Mouse (Mus musculus) kidney, embryonic 15.5 days (tissue): Measurements from ENCODE around the gene Ssu2. TPM values are rescaled to one million over a fixed set of nuclear protein-coding genes. Genes with fewer than 3 reads are reported as not detected.

Experiments
- ATAC-seq: fragments of 200-750 bp; cut with Nextera tagmentation; replicated peaks from 2 replicates; pipeline ENCODE4 v1.8.0; 2017; ENCODE audit warnings: moderate TSS enrichment; ENCODE audit not compliant: low FRiP score
- H3K27ac ChIP-seq: fragments of 300-500 bp; sonication (generic); 2 replicates; pipeline ENCODE4 v1.5.1; 2015; ENCODE audit warnings: mild to moderate bottlenecking, inconsistent platforms
- H3K27me3 ChIP-seq: fragments of 300-500 bp; sonication (generic); 2 replicates; pipeline ENCODE4 v1.6.1; 2015; ENCODE audit warnings: inconsistent platforms
- H3K36me3 ChIP-seq: fragments of 300-500 bp; sonication (generic); 2 replicates; pipeline ENCODE4 v1.6.1; 2015; ENCODE audit warnings: inconsistent platforms
- H3K4me1 ChIP-seq: fragments of 300-500 bp; sonication (generic); 2 replicates; pipeline ENCODE4 v1.6.1; 2015; ENCODE audit warnings: inconsistent platforms
- H3K4me2 ChIP-seq: fragments of 300-500 bp; sonication (generic); 2 replicates; pipeline ENCODE4 v1.6.1; 2015; ENCODE audit warnings: moderate library complexity, mild to moderate bottlenecking, inconsistent platforms
- H3K4me3 ChIP-seq: fragments of 300-500 bp; sonication (generic); replicated peaks from 2 replicates; pipeline ENCODE4 v1.5.1; 2015; ENCODE audit warnings: mild to moderate bottlenecking, inconsistent platforms
- H3K9ac ChIP-seq: fragments of 300-500 bp; sonication (generic); 2 replicates; pipeline ENCODE4 v1.6.1; 2015; ENCODE audit warnings: mild to moderate bottlenecking, inconsistent platforms
- H3K9me3 ChIP-seq: fragments of 300-500 bp; sonication (generic); replicated peaks from 2 replicates; pipeline ENCODE4 v1.6.1; 2016; ENCODE audit warnings: inconsistent platforms
- WGBS: fragments of 180-500 bp; shearing (Covaris S2); methylation state at CpG from one replicate; pipeline ENCODE4 v1.1.7; 2015; ENCODE audit warnings: mixed read lengths; 5-methylcytosine and 5-hydroxymethylcytosine counted together
- polyA plus RNA-seq: library from polyadenylated mRNA; unstranded; fragments of >200 nt; fragmentation: Nextera tagmentation; extraction: Ambion mirVana; gene quantifications from 2 replicates; pipeline ENCODE4 v1.2.1, GENCODE M21; 2015

Gene Ssu2
- polyA plus RNA-seq, 1 experiment from 2014 or later, result 3.5 TPM

DNA sequence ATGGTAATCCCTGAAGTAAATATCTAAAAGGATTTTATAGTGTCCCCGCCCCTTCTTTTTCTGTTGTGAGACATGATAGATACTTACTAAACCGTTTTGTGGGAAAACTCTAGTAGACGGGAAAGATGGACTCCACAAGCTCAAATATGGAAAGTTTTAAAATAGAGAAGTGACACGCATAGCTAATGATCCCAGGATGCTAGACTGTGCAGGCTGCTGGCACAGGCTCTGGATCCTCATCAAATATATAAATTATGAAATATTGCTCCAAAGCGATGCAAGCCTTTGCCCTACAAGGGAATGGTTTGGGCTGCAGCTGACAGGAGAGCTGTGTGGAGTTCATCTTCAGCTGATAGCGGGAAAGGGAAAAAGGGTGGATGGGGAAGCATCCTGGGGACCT lies 50.2 kb downstream of the Ssu2 start:
- Histone ChIP-seq H3K4me3 (no peak overlapping the region), H3K27me3 (no peaks in the 10 kb centered on the region), H3K9ac (no peak overlapping the region), H3K4me2 (no peak overlapping the region), H3K4me1 (no peaks in the 10 kb centered on the region), H3K9me3 (no peaks in the 10 kb centered on the region), H3K36me3 (no peaks in the 10 kb centered on the region), H3K27ac (no peak overlapping the region)
- ATAC-seq, result no peak
- 76% methylated on average over 6 of the region's 6 CpGs for WGBS

DNA sequence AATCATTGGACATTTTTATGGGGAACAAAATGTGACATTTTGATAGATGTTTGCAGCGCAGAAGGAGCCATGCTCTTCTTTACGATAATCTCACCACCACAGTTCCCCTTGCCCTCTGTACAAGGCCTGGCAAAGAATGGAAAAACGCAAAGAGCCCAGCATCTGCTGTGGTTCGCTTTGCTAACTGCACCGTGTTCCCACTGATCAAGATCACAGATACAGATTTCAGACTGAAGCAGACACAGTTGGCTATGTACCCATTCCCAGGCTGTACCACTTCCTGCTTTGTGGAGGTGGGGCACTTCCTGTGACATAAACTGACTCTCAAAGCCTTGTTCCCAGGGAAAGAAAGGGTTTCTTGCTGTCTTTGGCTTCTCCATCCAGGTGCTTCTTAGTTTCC lies 53.9 kb downstream of the Ssu2 start:
- WGBS, result 63% methylated on average over 5 of the region's 5 CpGs
- Histone ChIP-seq H3K4me3 (no peak overlapping the region), H3K36me3 (no peaks in the 10 kb centered on the region), H3K27ac (no peak overlapping the region), H3K9ac (no peak overlapping the region), H3K27me3 (no peaks in the 10 kb centered on the region), H3K4me1 (no peaks in the 10 kb centered on the region), H3K9me3 (no peaks in the 10 kb centered on the region), H3K4me2 (no peak overlapping the region)
- ATAC-seq, result no peak

DNA sequence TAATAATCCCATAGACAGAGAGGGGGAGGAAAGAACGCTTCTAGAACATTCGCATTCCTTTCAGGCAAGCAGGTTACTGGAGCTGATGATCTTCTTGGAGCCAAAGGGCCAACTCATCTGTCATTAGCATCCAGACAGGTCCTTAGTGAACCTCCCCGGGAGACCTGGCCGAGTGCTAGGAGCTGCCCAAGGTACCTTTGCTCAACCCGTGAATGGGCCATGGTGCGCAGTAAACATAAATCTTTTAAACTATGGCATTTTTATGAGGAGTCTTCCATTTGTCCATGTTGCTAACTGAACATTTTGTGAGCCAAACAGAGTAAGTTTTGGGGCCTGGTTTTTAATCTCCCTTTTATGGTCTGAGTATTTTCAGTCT lies 56.6 kb downstream of the Ssu2 start:
- H3K4me1 ChIP-seq, result peaks cover 3% of the 10 kb centered on the region; the same call in 1 of the 2 replicates
- no peak overlapping the region for H3K4me2 ChIP-seq
- WGBS, result 43% methylated on average over 6 of the region's 6 CpGs
- ATAC-seq, result no peak
- no peak overlapping the region for H3K9ac ChIP-seq
- no peaks in the 10 kb centered on the region for H3K36me3 ChIP-seq
- H3K4me3 ChIP-seq, result no peak overlapping the region
- H3K27me3 ChIP-seq, result no peaks in the 10 kb centered on the region
- H3K9me3 ChIP-seq, result no peaks in the 10 kb centered on the region
- H3K27ac ChIP-seq, result no peak overlapping the region

DNA sequence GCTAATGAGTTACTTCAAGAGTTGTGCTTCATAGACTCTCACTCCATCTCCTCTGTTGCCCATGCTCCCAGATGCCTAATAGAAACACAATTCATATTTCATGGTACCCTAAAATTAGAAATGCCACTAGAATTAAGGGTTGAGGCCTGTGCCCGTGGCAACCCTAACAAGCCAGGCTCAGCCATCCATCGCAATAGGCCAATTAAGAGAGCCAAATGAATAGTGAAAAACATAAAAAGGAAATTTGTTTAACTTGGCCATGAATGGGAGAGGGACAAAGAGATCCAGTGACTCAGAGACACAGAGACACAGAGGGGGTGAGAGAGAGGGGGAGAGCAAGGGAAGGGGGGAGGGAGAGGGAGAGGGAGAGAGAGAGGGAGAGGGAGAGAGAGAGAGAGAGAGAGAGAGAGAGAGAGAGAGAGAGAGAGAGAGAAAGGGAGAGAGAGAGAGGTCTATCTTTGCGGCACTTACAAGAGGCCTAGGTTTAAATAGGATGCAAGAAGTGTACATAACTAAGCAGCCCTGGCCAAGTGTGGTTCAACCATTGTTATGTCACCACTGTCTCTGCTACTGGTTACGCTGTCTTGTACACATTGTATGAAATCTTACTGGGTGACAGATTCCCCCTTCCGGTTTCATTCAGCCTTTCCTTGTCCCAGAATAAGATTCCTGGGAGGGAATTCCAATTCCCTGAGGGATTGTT lies 57.2 kb downstream of the Ssu2 start:
- peaks cover 3% of the 10 kb centered on the region; the same call in 1 of the 2 replicates for H3K4me1 ChIP-seq
- H3K9me3 ChIP-seq, result no peaks in the 10 kb centered on the region
- H3K27ac ChIP-seq, result no peak overlapping the region
- ATAC-seq, result no peak
- H3K9ac ChIP-seq, result no peak overlapping the region
- H3K27me3 ChIP-seq, result no peaks in the 10 kb centered on the region
- no peaks in the 10 kb centered on the region for H3K36me3 ChIP-seq
- no peak overlapping the region for H3K4me2 ChIP-seq
- H3K4me3 ChIP-seq, result no peak overlapping the region
- 88% methylated on average over 5 of the region's 5 CpGs for WGBS

DNA sequence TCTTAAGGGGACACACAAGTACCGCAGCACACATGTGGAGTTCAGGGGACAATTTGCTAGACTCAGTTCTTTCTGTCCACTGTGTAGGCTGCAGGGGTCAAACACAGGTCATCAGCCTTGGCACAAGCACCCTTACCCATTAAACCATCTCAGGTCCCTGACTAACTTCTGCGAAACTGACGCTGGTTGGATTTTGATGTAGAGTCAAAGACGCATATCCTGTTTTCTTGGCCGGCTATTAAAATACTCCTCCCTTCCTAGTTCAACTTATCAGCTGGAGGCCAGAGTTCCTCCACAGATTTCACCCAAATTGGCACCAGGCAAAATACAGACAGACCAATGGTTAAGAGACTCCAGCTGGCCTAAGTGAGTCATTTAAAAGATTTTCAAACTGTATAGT lies 60.0 kb downstream of the Ssu2 start:
- Histone ChIP-seq H3K4me2 (no peak overlapping the region), H3K36me3 (no peaks in the 10 kb centered on the region), H3K9me3 (no peaks in the 10 kb centered on the region), H3K4me3 (no peak overlapping the region), H3K27ac (no peak overlapping the region), H3K27me3 (no peaks in the 10 kb centered on the region), H3K4me1 (peaks cover 3% of the 10 kb centered on the region; the same call in 1 of the 2 replicates), H3K9ac (no peak overlapping the region)
- ATAC-seq, result no peak
- 33% methylated on average over 5 of the region's 5 CpGs for WGBS

DNA sequence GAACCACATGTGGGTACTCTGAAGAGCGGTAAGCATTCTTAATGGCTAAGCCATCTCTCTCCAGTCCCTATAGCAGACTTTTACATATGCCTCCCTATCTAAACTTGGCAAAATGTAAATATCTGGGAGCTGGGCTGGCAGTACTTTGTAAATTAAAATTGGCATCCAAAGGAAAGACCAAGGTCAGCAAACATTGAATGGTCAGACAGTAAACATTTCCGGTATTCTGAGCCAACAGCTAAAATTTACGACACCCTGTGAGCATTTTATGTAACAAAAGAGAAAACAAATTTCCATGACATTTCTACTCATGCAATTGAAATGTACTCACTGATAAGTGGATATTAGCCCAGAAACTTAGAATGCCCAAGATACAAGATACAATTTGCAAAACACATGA lies 62.6 kb downstream of the Ssu2 start:
- peaks cover 3% of the 10 kb centered on the region; the same call in 1 of the 2 replicates for H3K4me1 ChIP-seq
- ATAC-seq, result no peak

DNA sequence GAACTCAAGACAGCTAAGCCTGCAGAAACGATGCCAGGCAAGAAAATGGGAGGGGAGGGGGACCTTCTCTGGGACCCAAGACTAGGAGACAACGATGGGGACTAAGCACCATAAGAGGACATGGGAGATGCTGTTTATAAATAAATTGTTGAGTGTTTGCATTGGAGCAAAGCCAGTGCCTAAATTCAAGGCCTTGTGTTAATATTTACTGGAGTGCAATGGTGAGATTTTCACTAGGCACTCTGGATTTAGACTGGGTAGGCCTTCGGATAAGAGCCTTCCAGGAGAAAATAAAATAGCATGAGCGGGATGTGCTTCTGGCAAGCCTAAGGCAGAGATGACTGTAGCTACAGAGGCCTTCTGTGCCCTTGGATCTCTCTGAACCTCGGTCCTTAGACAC lies 64.9 kb downstream of the Ssu2 start:
- Histone ChIP-seq H3K9ac (no peak overlapping the region), H3K36me3 (no peaks in the 10 kb centered on the region), H3K4me1 (peaks cover 3% of the 10 kb centered on the region; the same call in 1 of the 2 replicates), H3K27me3 (no peaks in the 10 kb centered on the region), H3K4me3 (no peak overlapping the region), H3K9me3 (no peaks in the 10 kb centered on the region), H3K27ac (no peak overlapping the region), H3K4me2 (no peak overlapping the region)
- ATAC-seq, result no peak
- 78% methylated on average over 5 of the region's 5 CpGs for WGBS

More for the DNA sequence above, 62.6 kb downstream of the Ssu2 start:
- H3K36me3 ChIP-seq, result no peaks in the 10 kb centered on the region
- H3K27me3 ChIP-seq, result no peaks in the 10 kb centered on the region
- H3K4me3 ChIP-seq, result no peak overlapping the region
- no peaks in the 10 kb centered on the region for H3K9me3 ChIP-seq
- WGBS, result 77% methylated on average over 3 of the region's 3 CpGs
- H3K4me2 ChIP-seq, result no peak overlapping the region
- H3K9ac ChIP-seq, result no peak overlapping the region
- no peak overlapping the region for H3K27ac ChIP-seq

DNA sequence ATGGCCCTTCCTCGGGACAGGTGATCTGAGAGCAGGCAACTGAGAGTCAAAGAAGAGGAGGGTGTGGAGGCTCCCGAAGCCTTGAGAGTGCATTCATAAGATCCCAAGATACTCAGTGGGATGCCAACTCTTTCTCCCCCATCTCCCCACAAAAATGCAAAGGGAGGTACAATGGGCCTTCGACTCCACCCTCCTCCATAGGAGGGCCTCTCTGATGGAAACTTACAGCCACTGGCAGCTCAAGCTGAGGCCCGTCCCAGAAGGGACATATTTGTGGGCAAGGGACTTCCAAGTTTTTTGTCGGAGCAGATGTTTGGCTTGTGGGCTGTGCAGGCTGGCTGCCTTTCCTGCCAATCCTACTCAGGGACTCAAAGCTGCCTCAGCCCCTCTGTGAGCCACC lies 67.1 kb downstream of the Ssu2 start:
- 57% methylated on average over 5 of the region's 5 CpGs for WGBS
- ATAC-seq, result no peak
- Histone ChIP-seq H3K4me3 (no peak overlapping the region), H3K9ac (no peak overlapping the region), H3K4me1 (no peaks in the 10 kb centered on the region), H3K27ac (no peak overlapping the region), H3K9me3 (no peaks in the 10 kb centered on the region), H3K36me3 (peaks cover 7% of the 10 kb centered on the region; the same call in 1 of the 2 replicates), H3K27me3 (no peaks in the 10 kb centered on the region), H3K4me2 (no peak overlapping the region)

DNA sequence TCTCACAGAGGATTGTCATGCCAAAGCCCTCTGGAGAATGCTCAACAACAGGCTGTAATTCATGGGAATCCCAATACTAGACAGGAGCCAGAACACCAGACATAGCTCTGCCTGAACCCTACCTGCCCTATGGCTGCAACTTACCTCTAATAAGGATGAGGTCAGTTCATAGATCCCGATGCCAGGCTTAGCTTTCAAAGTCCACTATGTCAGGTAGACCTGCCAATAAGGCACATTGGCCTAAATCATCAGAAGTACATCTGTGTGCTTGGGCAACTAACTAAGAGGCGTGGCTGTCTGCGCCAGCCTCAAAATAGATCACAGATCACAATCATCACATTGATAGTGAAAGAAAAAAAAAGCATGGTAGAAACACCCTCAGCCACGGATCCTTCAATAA lies 68.4 kb downstream of the Ssu2 start:
- H3K27me3 ChIP-seq, result no peaks in the 10 kb centered on the region
- H3K9me3 ChIP-seq, result no peaks in the 10 kb centered on the region
- 92% methylated on average over 4 of the region's 4 CpGs for WGBS
- no peak overlapping the region for H3K4me3 ChIP-seq
- no peaks in the 10 kb centered on the region for H3K4me1 ChIP-seq
- H3K27ac ChIP-seq, result no peak overlapping the region
- H3K9ac ChIP-seq, result no peak overlapping the region
- peaks cover 11% of the 10 kb centered on the region; the same call in 1 of the 2 replicates for H3K36me3 ChIP-seq
- no peak overlapping the region for H3K4me2 ChIP-seq
- no peak for ATAC-seq

DNA sequence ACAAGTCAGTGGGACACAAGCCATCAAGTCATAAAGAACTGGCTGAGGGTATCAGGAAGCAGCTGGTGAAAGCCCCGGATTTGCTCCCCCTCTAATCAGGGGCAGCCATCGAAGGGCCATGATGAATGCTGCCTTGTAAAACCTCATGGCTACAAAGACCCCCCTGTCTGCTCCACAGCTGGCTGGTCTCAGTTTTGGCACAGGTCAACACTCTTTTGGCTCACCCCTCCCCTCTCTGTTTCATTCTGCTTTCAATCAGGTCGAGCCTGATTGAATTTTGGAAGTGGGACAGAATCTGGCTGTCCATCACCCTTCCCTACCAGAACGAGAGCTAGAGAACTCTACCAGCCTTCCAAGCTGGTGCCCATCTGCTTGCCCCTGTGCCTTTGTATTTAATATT lies 76.4 kb downstream of the Ssu2 start:
- no peak overlapping the region for H3K4me3 ChIP-seq
- H3K27ac ChIP-seq, result no peak overlapping the region
- H3K9me3 ChIP-seq, result no peaks in the 10 kb centered on the region
- no peaks in the 10 kb centered on the region for H3K27me3 ChIP-seq
- H3K4me1 ChIP-seq, result peaks cover 23% of the 10 kb centered on the region
- ATAC-seq, result 0 out of 2 replicates have a peak, but pooled peaks have one; percentile 26
- 12% methylated on average over 4 of the region's 4 CpGs for WGBS
- H3K36me3 ChIP-seq, result peaks cover 13% of the 10 kb centered on the region; the same call in 1 of the 2 replicates
- no peak overlapping the region for H3K9ac ChIP-seq
- H3K4me2 ChIP-seq, result no peak overlapping the region

DNA sequence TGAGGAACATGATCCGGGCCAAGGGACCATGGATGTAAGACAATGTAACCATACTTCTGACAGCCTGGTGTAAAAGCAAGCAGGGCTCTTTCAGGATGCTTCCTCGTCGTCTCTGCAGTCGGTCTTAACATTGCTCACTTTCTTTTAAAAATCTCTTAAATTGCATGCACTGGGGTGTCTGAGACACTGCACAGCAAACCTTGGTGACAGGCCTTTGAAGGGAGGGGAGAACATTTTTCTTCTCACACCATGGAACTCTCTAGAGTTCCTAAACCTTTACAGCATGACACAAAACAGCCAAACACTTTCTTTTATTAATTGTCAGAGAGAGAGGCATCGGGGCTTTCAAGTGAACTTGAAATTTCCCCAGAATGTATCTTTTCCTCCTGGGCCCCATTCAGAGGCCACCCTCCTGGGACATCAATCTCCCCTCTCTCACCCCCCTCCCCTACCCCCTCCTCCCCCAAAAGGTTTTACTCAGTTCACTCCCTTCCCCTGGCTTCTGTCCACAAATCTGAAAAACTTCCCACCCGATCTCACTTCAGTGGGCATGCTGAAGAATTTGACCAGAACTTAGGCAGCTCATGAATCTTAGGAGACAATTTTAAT lies 78.4 kb downstream of the Ssu2 start:
- Histone ChIP-seq H3K9me3 (no peaks in the 10 kb centered on the region), H3K36me3 (0 out of 2 replicates have a peak, but pooled peaks cover 3% of the 10 kb centered on the region), H3K9ac (no peak overlapping the region), H3K4me1 (peaks cover 30% of the 10 kb centered on the region), H3K27ac (peak overlapping the region; percentile 37), H3K4me2 (no peak overlapping the region), H3K4me3 (no peak overlapping the region), H3K27me3 (no peaks in the 10 kb centered on the region)
- whole genome bisulfite sequencing, result 38% methylated on average over 6 of the region's 6 CpGs
- peak; percentile 31 for ATAC-seq
